Mouse (Mus musculus) ES-Bruce4 (cell line): Measurements from ENCODE around the gene Zc3h4. TPM values are rescaled to one million over a fixed set of nuclear protein-coding genes. Genes with fewer than 3 reads are reported as not detected.
"Not testable (repeated sequence)": the region's sequence is repeated elsewhere in the genome, so short reads cannot be mapped to it uniquely, and the experiment has no call there.

Source experiments
- H3K27ac ChIP-seq: 2 replicates; pipeline ENCODE4 v1.5.1; 2012; ENCODE audit warnings: low read length, inconsistent platforms; ENCODE audit not compliant: insufficient read depth
- H3K27me3 ChIP-seq: 2 replicates; pipeline ENCODE4 v1.6.1; 2012; ENCODE audit warnings: mild to moderate bottlenecking, low read length, inconsistent platforms; ENCODE audit not compliant: control insufficient read depth, poor library complexity, insufficient read depth, severe bottlenecking
- H3K36me3 ChIP-seq: 2 replicates; pipeline ENCODE4 v1.6.1; 2012; ENCODE audit warnings: inconsistent platforms, mild to moderate bottlenecking, low read length, moderate library complexity; ENCODE audit not compliant: control insufficient read depth, poor library complexity, insufficient read depth, severe bottlenecking
- H3K4me1 ChIP-seq: one replicate; pipeline ENCODE4 v1.8.1; 2011; ENCODE audit warnings: low read length; ENCODE audit not compliant: control insufficient read depth, insufficient read depth
- H3K4me3 ChIP-seq: 2 replicates; pipeline ENCODE4 v1.5.1; 2011; ENCODE audit warnings: low read depth, mild to moderate bottlenecking, low read length
- H3K9ac ChIP-seq: 2 replicates; pipeline ENCODE4 v1.6.1; 2012; ENCODE audit warnings: low read depth, mild to moderate bottlenecking, inconsistent platforms; ENCODE audit not compliant: poor library complexity, severe bottlenecking
- H3K9me3 ChIP-seq: replicated peaks from 2 replicates; pipeline ENCODE4 v1.6.1; 2012; ENCODE audit warnings: mild to moderate bottlenecking, low read length, inconsistent platforms; ENCODE audit not compliant: control insufficient read depth, poor library complexity, insufficient read depth, severe bottlenecking
- CTCF ChIP-seq: IDR thresholded peaks from one replicate; pipeline ENCODE4 v1.8.1; 2011; ENCODE audit warnings: low read depth, low read length
- EP300 ChIP-seq: IDR thresholded peaks from 2 replicates; pipeline ENCODE4 v1.6.1; 2011; ENCODE audit warnings: low read depth, low read length; ENCODE audit not compliant: insufficient read depth
- POLR2A ChIP-seq: IDR thresholded peaks from one replicate; pipeline ENCODE4 v1.8.1; 2011; ENCODE audit warnings: low read length; ENCODE audit not compliant: insufficient read depth
- polyA plus RNA-seq: library from polyadenylated mRNA; stranded (reverse); fragments of >200 nt; gene quantifications from 2 replicates; pipeline ENCODE4 v1.2.4, GENCODE M21; 2011; ENCODE audit warnings: low read depth; ENCODE audit not compliant: missing spikeins, insufficient read depth, insufficient read length

Gene Zc3h4
- polyA plus RNA-seq, 1 experiment: 48.3 TPM

- Histone ChIP-seq H3K27me3 (no peaks in the 10 kb centered on the region), H3K27ac (no peak overlapping the region), H3K4me3 (no peak overlapping the region), H3K9ac (no peak overlapping the region), H3K9me3 (no peaks in the 10 kb centered on the region), H3K4me1 (no peaks in the 10 kb centered on the region), H3K36me3 (peaks cover 76% of the 10 kb centered on the region)
- TF ChIP-seq POLR2A (no peak), CTCF (peak; percentile 21)
These were observed 24.2 kb upstream of the Zc3h4 start for GRCm38 (mm10) chr7:16376505-16376904.

GRCm38 (mm10) chr7:16387160-16388041 is 13.3 kb upstream of the Zc3h4 start, which contains the start of gene Sae1:
Gene Sae1 (minus strand): TSS chr7:16387806.
- H3K9ac ChIP-seq: peak within 1 kb of the TSS; percentile 81
- no peaks in the 10 kb centered on the region for H3K4me1 ChIP-seq
- H3K4me3 ChIP-seq: peak within 1 kb of the TSS; percentile 97
- no peak for TF ChIP-seq CTCF
- peak; percentile 52 for TF ChIP-seq POLR2A
- H3K36me3 ChIP-seq: peaks cover 12% of the 10 kb centered on the region
- H3K27ac ChIP-seq: peak within 1 kb of the TSS; percentile 81
- no peaks in the 10 kb centered on the region for H3K9me3 ChIP-seq
- no peaks in the 10 kb centered on the region for H3K27me3 ChIP-seq

- not testable (repeated sequence) for H3K27ac ChIP-seq, H3K36me3 ChIP-seq, H3K9ac ChIP-seq, H3K4me3 ChIP-seq, H3K9me3 ChIP-seq, H3K4me1 ChIP-seq, H3K27me3 ChIP-seq
These were observed 10.8 kb upstream of the Zc3h4 start for GRCm38 (mm10) chr7:16389942-16390341.

- no peaks in the 10 kb centered on the region for H3K27me3 ChIP-seq
- no peaks in the 10 kb centered on the region for H3K9me3 ChIP-seq
- H3K9ac ChIP-seq: no peak overlapping the region
- H3K27ac ChIP-seq: no peak overlapping the region
- H3K36me3 ChIP-seq: no peaks in the 10 kb centered on the region
- H3K4me1 ChIP-seq: no peaks in the 10 kb centered on the region
- H3K4me3 ChIP-seq: peak overlapping the region; percentile 1; the same call in 1 of the 2 replicates
- TF ChIP-seq POLR2A: no peak
- TF ChIP-seq EP300: no peak
- no peak for TF ChIP-seq CTCF
These were observed 7.8 kb upstream of the Zc3h4 start for GRCm38 (mm10) chr7:16392923-16393322.

- Histone ChIP-seq H3K36me3 (no peaks in the 10 kb centered on the region), H3K27me3 (no peaks in the 10 kb centered on the region), H3K9me3 (no peaks in the 10 kb centered on the region), H3K4me3 (no peak overlapping the region), H3K27ac (no peak overlapping the region), H3K4me1 (no peaks in the 10 kb centered on the region), H3K9ac (no peak overlapping the region)
- TF ChIP-seq POLR2A: no peak
- no peak for TF ChIP-seq CTCF
- no peak for TF ChIP-seq EP300
These were observed 4.8 kb upstream of the Zc3h4 start for GRCm38 (mm10) chr7:16395944-16396343.

GRCm38 (mm10) chr7:16397465-16397864 is 3.2 kb upstream of the Zc3h4 start:
- H3K27ac ChIP-seq: no peak overlapping the region
- H3K27me3 ChIP-seq: no peaks in the 10 kb centered on the region
- H3K9me3 ChIP-seq: no peaks in the 10 kb centered on the region
- no peaks in the 10 kb centered on the region for H3K36me3 ChIP-seq
- no peak for TF ChIP-seq CTCF
- no peak for TF ChIP-seq POLR2A
- no peak for TF ChIP-seq EP300
- no peak overlapping the region for H3K4me3 ChIP-seq
- H3K9ac ChIP-seq: no peak overlapping the region
- H3K4me1 ChIP-seq: no peaks in the 10 kb centered on the region
